Mouse (Mus musculus) bone marrow macrophage, adult 2 months (primary cell): ENCODE measurements around the gene Relt.

Experiments used
- CTCF ChIP-seq: IDR thresholded peaks from 2 replicates; pipeline ENCODE4 v1.5.1; 2012; ENCODE audit warnings: low read depth, mild to moderate bottlenecking, low read length, moderate library complexity
- POLR2A ChIP-seq: IDR thresholded peaks from 2 replicates; pipeline ENCODE4 v1.6.1; 2012; ENCODE audit warnings: mild to moderate bottlenecking, low read depth, low read length, borderline replicate concordance

GRCm38 (mm10) chr7:100815900-100816570 is 47.2 kb downstream of the Relt start:
- no peak for TF ChIP-seq POLR2A
- TF ChIP-seq CTCF, result no peak
